Mouse (Mus musculus) frontal cortex, postnatal 10 days (tissue): ENCODE data around the gene Nlgn2.
A peak's percentile ranks its signal among the peaks of the same experiment; 100 is the strongest.

Source experiments
- DNase-seq, 2 experiments: peaks; one replicate each; pipeline ENCODE4 v3.0.0; 2022; ENCODE audit warnings: low spot score in 2 of 2, mixed read lengths in 1 of 2

The Nlgn2 gene

GRCm38 (mm10) chr11:69828832-69829231 lies 8.8 kb downstream of the Nlgn2 start:
- DNase-seq, result no peak

DNA sequence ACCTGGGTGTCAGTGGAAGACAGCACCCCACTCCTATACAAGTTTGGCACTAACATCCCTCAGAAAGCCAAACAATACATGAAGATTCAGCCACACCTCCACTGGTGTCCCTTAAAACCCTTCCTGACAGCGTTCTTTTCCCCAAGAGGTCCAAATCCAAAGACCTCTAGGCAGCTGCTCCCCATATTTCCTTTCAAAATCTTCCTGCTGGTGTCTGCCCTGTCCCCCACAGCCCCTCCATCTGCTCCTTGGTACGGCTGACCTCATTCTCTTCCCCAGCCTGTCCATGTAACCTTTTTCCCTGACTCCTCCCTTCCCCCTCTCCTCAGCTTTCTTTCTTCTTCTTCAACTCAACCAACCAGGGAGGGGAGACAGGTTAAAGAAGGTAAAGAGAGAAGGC lies 14.1 kb downstream of the Nlgn2 start:
- no peak for DNase-seq

DNA sequence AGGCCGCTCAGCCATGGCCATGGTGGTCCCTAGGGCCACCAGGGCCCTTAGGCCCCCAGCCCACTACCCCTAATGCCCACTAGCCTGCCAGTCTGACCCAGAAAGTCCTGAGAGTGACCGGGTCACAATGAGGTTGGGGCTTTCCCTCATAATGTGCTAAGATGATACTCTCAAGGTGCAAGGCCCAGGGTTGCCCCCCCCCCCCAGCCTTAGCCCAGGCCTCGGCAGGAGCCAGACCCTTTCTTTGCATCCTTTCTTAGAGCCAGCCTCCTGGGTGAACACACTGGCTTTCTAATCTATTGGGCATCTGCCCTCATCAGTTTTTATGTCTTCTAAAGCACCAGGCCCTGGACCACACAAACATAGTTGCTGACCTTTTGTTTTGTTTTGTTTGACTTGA lies 15.5 kb downstream of the Nlgn2 start, which contains the start of gene Spem1:
TSS of gene Spem1 (minus strand) at position 101 of the 400 bp plus-strand sequence.
- no peak for DNase-seq

DNA sequence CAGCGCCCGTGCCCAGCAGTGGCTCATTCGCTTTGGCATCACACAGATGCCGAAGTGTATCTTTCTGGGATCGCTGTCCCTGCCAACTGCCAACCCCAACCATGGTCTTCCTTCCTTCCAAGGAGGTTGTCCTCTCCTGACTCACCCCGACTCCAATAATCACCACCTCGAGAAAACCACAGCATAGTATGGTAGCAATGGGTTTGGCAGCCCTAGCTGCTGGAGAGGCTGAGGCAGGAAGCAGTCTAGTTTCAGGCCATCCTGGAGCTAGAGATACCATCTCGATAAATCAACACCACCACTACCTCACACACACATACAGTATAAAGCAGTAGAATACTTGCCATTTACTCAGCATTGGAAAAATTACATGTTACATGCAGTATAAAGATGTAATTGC lies 18.7 kb downstream of the Nlgn2 start:
- no peak for DNase-seq

- no peak for DNase-seq
Measured at GRCm38 (mm10) chr11:69818365-69818764, 19.2 kb downstream of the Nlgn2 start, which contains the start of gene Spem2. Spem2 (minus strand) TSS chr11:69818465.

- no peak for DNase-seq
Measured at GRCm38 (mm10) chr11:69816520-69816919, 21.1 kb downstream of the Nlgn2 start.

DNA sequence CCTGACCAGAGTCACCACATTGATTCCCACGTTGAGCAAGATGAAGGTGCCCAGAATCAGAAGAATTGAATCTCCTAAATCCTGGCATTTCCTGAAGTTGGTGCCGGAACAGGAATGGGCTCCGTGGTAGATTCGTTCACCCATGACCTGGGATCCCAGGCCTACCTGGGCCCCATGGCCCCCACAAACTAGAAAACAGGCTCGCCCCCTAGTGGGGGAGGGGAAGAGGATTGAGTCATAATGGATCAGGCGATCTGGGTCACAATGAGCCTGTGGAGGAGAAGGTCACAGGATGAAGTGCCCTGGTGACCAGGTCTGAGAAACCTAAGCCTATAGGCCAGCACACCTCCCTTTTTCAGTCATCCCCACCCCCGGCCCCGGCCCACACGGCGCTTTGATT lies 22.4 kb downstream of the Nlgn2 start, which contains the start of gene Gm39566:
TSS of gene Gm39566 (minus strand) at position 144 of the 400 bp plus-strand sequence.
- no peak for DNase-seq

DNA sequence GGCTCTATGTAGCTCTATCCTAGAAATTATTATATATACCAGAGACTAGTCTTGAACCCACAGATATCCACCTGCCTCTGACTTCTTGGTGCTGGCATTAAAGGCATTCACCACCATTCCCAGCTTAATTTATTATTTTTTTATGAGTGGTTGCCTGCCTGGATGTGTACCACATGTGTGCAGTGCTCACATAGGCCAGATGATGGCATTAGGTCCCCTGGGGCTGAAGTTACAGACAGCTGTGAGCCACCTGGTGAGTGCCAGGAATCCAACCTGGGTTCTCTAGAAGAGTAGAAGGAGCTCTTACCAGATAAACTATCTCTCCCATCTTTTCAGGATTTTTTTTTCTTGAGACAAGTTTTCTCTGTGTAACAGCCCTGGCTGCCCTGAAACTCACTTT lies 27.3 kb downstream of the Nlgn2 start:
- DNase-seq, result no peak

DNA sequence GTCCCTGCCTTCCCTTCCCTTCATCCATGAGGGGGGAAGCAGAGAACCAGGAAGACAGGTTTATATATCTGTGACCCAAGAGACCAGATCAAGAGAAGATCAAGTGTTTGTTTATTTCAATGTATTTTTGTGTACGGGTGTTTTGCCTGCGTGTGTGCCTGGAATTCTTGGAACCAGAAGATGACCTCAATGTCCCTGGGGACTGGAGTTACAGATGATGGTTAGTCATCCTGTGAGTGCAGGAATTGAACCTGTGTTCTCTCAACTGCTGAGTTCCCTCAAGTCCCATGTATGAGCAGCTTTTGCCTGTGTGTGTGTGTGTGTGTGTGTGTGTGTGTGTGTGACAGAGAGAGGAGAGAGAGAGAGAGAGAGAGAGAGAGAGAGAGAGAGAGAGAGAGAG lies 29.9 kb downstream of the Nlgn2 start:
- no peak for DNase-seq

DNA sequence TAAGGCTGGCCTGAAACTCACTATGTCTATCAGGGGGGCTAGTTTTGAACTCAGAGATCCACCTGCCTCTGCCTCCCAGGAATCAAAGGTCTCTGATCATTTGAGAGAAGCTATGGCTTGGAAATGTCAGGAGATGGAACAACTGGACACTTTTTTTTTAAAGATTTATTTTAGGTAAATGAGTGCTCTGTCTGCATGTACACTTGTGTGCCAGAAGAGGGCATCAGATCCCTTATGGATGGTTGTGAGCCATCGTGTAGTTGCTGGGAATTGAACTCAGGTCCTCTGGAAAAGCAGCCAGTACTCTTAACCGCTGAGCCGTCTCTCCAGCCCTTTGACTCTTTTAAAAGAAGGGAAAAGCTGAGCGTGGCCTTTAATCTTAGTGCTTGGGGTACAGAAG lies 31.2 kb downstream of the Nlgn2 start:
- DNase-seq, result no peak

- no peak for DNase-seq
Measured at GRCm38 (mm10) chr11:69804972-69805909, 32.3 kb downstream of the Nlgn2 start, which contains the start of gene Tmem102. Tmem102 (minus strand) TSS chr11:69805624.

DNA sequence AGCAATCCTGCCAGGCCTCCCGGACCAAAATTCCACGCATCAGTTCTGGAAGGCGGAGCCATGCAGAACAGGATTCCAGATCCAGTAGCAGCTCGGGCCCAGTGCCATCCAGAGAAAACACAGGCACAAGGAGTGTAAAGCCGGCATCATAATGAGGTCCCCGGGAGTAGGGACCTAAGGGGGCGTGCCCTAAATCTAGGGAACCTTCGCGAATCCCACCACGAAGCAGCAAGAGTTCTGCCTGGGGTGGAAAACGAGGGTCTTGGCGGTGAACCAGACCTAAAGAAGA lies 33.0 kb downstream of the Nlgn2 start:
- no peak for DNase-seq

DNA sequence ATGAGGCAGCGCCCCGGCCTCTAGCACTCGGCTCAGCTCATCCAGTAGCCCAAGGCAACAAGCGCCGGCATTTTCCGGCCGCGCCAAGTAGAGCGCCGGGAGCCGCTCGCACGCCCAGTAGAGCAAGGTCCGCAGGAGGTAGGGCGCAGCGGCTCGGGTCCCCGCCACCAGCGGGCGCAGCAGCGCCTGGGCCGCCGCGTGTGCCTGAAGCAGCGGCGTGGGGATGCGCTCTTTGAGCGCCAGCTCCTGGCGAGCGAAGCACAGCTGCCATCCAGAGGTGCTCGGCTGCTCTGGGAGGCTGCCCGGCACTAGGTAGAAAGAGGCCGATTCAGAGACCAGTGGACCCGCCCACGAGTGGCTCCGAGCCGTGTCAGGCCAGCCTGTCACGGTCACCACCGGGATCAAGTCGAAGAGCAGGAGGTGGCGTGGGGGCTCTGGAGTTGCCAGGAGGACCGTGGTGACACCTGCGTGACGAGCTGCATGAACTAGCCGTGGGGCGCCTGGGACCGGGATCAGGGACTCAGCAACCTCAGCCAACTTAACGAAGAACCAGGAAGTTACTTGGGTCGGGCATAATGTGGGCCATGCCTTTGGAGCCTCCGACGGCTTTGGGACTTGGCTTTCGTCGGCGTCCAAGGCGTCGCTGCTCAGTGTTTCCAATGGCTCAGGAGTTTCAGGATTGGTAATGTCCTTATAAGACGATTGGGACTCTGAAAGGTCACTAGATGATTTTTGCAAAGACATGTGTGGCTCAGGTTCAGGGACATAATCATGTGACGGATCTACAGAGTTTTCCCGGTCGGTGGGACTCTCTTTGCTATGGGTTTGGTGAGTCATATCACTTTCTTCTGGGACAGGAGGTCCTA lies 33.6 kb downstream of the Nlgn2 start:
- DNase-seq, result peak in 1 of 2 experiments; percentile 69

DNA sequence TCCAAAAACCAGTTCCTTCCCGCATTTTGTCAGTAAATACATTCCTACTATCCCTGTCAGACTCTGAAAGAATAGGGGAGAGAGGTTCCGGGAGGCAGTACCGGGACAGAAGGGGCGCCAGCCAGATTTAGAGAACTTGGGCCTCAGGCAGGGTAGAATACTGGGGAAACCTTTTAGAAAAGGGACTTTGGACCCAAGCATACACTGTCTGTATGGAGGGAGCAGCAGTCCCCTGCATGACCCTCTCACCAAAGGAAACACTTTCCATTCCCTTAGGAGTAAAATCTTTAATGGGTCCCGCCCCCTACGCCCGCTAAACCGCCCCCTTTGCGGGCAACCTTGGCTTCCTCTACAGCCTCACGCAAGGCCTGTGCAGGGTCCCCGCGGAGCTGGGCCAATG lies 34.3 kb downstream of the Nlgn2 start:
- no peak for DNase-seq

DNA sequence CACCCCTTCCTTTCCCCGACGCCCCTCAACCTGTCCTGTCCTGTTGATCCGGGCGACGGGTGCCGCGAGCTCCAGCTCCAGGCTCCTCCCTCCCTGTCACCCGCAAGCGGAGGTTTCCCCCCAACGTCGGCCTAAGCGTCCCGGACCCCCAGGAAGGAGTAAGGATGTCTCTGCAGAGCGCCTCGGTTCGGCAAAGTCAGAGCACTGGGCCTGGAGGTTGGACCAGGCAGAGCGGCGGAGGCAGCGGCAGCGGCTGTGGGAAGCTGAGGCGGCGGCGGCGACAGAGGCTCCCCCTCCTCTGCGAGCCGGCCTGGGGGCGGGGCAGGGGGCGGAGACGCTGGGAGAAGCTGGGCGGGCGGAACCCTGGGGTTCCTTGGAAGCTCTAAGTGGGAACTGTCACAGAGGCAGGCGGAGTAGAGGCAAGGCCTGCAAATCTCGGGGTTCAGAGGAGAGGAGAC lies 34.9 kb downstream of the Nlgn2 start:
- DNase-seq, result peak; percentile 68 to 85

DNA sequence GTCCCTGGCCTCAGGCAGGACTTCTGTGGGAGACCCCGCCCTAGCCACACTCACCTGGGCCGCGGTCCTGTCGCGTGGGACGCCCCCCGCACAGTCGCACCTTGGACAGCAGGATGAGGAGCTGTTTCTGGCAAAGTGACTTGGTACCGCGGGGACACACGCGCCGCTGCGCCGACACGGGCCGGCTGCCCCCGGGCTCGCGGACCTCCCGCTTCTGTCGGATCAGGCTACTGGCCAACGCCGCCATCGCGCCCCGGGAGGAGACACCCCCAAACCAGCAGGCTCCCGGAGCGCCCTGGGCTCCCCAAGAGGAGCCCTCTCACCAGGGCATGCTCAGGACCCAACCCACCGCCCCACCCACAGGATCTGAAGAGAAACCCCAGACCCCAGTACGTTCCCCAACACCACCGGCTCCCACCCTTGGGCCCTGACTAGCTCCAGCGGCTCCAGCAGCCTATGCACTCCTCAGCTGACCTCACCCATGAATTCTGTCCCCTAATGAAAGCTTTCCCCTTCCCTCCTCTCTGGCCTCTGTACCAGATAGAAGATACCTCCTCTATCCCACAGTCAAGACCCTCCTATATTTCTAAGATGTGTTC lies 36.1 kb downstream of the Nlgn2 start, which contains the start of gene Fgf11:
TSS of gene Fgf11 (minus strand) at position 479 of the 599 bp plus-strand sequence.
- no peak for DNase-seq

GRCm38 (mm10) chr11:69800392-69801197 lies 37.0 kb downstream of the Nlgn2 start:
- DNase-seq, result peak; percentile 72 to 78

DNA sequence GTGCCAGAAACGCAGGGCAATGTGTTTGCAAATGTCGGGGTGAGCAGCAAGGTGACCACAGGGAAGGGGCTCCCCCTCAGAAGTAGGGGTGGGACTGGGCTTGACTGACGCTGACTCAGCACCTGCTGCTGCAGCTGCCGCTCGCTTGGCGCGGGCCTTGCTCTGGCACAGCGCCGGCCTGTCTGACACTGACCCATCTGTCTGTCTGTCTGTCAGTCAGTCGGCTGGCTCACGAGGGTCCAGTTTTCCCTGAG lies 37.5 kb downstream of the Nlgn2 start:
- peak; percentile 45 to 66 for DNase-seq

DNA sequence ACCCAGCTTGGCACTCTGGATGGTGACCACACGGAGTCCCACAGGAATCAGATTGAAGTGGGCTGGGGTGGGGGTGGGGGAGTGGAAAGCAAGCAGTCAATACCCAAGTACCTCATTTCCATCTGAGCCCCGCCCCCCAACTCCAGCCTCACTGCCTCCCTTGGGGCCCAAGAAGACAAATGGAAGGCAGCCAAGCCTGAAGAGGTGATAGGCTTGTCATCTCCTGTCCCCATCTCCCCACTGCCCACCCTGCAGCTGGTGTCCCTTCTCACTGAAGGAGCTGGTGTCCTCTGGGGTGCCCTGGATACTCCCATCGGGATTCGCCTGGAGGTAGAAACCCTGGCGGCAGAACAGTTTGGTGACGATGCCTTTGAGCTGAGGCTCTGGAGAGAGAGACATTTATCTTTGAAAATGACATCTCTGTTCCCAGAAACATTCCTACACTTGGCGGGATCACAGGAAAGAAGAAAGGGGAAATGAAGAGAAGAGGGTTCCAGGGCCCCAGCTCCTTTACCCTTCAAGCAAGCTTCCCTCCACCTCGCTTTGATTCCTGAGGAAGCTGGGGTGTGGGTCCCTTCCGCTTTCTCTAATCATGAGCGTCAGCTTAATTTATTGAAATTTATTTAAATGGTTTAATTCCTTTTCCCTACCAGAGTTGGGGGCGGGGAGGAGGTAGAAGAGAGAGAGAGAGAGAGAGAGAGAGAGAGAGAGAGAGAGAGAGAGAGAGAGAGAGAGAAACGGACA lies 38.0 kb downstream of the Nlgn2 start:
- DNase-seq, result no peak

- DNase-seq, result no peak
Measured at GRCm38 (mm10) chr11:69797924-69798323, 39.7 kb downstream of the Nlgn2 start.
